Mouse (Mus musculus): ENCODE data around the gene Axdnd1.

DNA sequence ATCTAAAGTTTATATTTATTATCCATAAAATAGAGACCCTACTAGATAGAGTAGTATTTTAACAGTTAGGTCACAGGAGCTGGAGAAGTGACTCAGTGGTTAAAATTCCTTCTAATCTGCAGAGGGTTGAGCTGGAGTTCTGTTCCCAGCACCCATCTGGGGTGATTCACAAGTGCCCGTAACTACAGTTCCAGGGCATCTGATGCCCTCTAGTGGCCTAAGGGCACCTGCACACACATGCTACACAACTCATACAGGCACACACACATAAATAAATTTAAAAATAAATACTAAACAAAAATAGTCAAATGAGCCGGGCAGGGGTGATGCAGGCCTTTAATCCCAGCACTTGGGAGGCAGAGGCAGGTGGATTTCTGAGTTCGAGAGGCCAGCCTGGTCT, 39.7 kb downstream of the Axdnd1 start:
- TF ChIP-seq CTCF (IDR thresholded peaks at IDR 0.05), result no peak
- TF ChIP-seq EP300 (IDR thresholded peaks at IDR 0.05), result no peak
